Mouse (Mus musculus): ENCODE measurements around the gene Ppfibp2. TPM values are rescaled to one million over a fixed set of nuclear protein-coding genes. Genes with fewer than 3 reads are reported as not detected.
A peak's percentile ranks its signal among the peaks of the same experiment; 100 is the strongest.

The Ppfibp2 gene
- polyA plus RNA-seq, 1 experiment = 11.7 TPM

DNA sequence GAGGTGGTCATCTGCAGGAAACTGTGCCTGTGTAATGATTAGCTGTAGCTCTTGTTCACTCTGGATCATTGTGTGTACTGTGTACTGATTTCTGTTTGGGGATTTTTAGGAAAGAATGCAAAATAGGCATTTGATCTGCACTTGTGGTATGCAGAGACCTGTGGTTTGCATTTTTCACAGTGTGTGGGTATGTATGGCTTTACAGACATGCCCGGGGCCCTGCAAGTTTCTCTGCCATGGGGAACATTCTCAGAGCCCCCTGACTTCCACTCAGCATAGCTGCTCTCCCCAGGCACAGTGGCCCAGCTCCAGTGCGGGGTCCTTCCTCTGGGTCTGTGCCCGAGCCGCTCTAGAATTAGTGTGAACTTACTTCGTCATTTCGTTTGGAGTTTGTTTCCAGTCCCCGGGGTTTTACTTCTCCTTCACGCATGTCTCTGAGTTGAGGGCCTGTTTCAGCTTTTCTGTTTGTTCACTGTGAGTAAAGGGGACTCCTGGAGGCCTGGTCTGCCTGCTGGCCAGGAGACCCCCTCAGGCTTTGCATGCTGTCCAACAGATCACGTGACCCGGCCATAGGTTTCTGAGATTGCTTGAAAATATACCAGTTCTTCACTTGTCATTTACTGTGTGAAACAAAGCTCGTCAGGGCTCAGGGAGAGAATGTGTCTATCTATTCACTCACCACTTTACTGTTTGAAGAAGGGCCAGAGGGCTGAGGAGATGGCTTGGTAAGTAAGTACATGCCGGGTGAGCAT lies 54.1 kb downstream of the Ppfibp2 start:
- Histone ChIP-seq H3K27me3 (ENCODE audit: control insufficient read depth, insufficient read depth, low read length, poor library complexity, severe bottlenecking) (no peaks in the 10 kb centered on the region), H3K4me3 (ENCODE audit: low read depth, low read length) (no peak overlapping the region), H3K36me3 (ENCODE audit: control insufficient read depth, insufficient read depth, low read length, poor library complexity, severe bottlenecking) (no peaks in the 10 kb centered on the region), H3K27ac (ENCODE audit: insufficient read depth, low read length) (no peak overlapping the region), H3K9me3 (replicated peaks; ENCODE audit: control insufficient read depth, insufficient read depth, low read length, poor library complexity, severe bottlenecking) (no peaks in the 10 kb centered on the region), H3K4me1 (ENCODE audit: control insufficient read depth, insufficient read depth, low read length) (no peaks in the 10 kb centered on the region), H3K9ac (ENCODE audit: low read depth, poor library complexity, severe bottlenecking) (no peak overlapping the region)
- TF ChIP-seq POLR2A (IDR thresholded peaks at IDR 0.05; ENCODE audit: insufficient read depth, low read length) (no peak), CTCF (IDR thresholded peaks at IDR 0.05; ENCODE audit: low read depth, low read length) (no peak), EP300 (IDR thresholded peaks at IDR 0.05; ENCODE audit: insufficient read depth, low read depth, low read length) (no peak)

DNA sequence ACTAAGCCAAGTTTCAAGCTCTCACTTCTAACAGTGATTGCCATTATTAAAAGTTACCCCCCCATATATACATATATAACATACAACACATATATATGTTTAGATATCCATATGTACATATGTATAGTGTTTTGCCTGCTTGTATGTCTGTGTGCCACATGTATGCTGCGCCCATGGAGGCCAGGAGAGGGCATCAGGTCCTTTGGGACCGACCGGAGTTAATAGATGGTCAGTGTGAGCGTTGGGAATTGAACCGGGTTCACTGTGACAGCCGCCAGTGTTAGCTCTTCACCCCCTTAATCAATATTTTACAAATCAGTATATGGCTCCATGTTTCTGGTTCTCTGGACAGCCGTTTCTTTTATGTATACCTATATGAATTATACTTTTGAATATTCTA lies 55.0 kb downstream of the Ppfibp2 start:
- no peaks in the 10 kb centered on the region for H3K4me1 ChIP-seq (ENCODE audit: control insufficient read depth, insufficient read depth, low read length)
- H3K4me3 ChIP-seq (ENCODE audit: low read depth, low read length) = no peak overlapping the region
- H3K9me3 ChIP-seq (replicated peaks; ENCODE audit: control insufficient read depth, insufficient read depth, low read length, poor library complexity, severe bottlenecking) = no peaks in the 10 kb centered on the region
- H3K36me3 ChIP-seq (ENCODE audit: control insufficient read depth, insufficient read depth, low read length, poor library complexity, severe bottlenecking) = no peaks in the 10 kb centered on the region
- H3K27ac ChIP-seq (ENCODE audit: insufficient read depth, low read length) = no peak overlapping the region
- no peak overlapping the region for H3K9ac ChIP-seq (ENCODE audit: low read depth, poor library complexity, severe bottlenecking)
- H3K27me3 ChIP-seq (ENCODE audit: control insufficient read depth, insufficient read depth, low read length, poor library complexity, severe bottlenecking) = no peaks in the 10 kb centered on the region
- TF ChIP-seq CTCF (IDR thresholded peaks at IDR 0.05; ENCODE audit: low read depth, low read length) (peak; percentile 22), EP300 (IDR thresholded peaks at IDR 0.05; ENCODE audit: insufficient read depth, low read depth, low read length) (no peak)

DNA sequence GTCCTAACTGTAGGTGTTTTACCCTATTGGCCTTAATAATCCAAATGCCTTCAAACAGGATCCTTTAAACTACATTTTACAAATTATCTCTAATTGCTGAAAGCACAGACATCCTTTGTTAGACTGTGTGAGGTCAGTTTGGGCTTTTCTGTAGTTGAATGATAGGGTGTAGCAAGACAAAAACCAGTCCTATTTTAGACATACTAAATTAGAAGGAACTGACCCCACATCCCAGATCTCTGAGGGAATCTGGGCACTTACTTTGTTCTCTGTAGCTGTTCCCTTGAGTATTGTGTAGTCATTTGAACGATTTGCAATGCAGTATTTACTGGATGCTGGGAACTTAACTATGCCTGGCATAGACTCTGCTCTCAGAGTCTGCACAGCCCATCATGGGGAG lies 56.8 kb downstream of the Ppfibp2 start:
- no peak overlapping the region for H3K27ac ChIP-seq (ENCODE audit: insufficient read depth, low read length)
- H3K36me3 ChIP-seq (ENCODE audit: control insufficient read depth, insufficient read depth, low read length, poor library complexity, severe bottlenecking) = no peaks in the 10 kb centered on the region
- no peak overlapping the region for H3K9ac ChIP-seq (ENCODE audit: low read depth, poor library complexity, severe bottlenecking)
- no peaks in the 10 kb centered on the region for H3K9me3 ChIP-seq (replicated peaks; ENCODE audit: control insufficient read depth, insufficient read depth, low read length, poor library complexity, severe bottlenecking)
- H3K4me1 ChIP-seq (ENCODE audit: control insufficient read depth, insufficient read depth, low read length) = no peaks in the 10 kb centered on the region
- TF ChIP-seq CTCF (IDR thresholded peaks at IDR 0.05; ENCODE audit: low read depth, low read length) (no peak), EP300 (IDR thresholded peaks at IDR 0.05; ENCODE audit: insufficient read depth, low read depth, low read length) (no peak), POLR2A (IDR thresholded peaks at IDR 0.05; ENCODE audit: insufficient read depth, low read length) (no peak)
- H3K4me3 ChIP-seq (ENCODE audit: low read depth, low read length) = no peak overlapping the region
- no peaks in the 10 kb centered on the region for H3K27me3 ChIP-seq (ENCODE audit: control insufficient read depth, insufficient read depth, low read length, poor library complexity, severe bottlenecking)

DNA sequence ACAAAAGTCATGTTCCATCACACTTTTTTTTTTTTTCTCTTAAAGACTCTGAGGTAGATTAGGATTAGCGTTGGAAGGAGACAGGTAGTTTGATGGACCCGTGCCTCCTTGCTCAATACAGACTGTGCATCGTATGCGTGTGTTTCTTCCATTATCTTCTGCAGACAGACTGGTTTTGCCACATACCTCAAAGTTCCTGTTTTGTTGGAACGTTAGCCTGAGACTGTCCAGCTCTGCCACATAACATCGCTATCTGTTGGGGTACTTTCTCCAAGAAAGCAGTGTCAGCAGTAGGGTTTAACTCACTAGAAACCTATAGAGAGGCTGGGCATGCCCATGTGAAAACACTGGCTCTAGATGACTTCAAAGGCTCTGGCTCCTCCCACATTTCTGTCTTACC lies 61.4 kb downstream of the Ppfibp2 start:
- H3K4me1 ChIP-seq (ENCODE audit: control insufficient read depth, insufficient read depth, low read length) = peaks cover 4% of the 10 kb centered on the region
- TF ChIP-seq POLR2A (IDR thresholded peaks at IDR 0.05; ENCODE audit: insufficient read depth, low read length) (no peak), EP300 (IDR thresholded peaks at IDR 0.05; ENCODE audit: insufficient read depth, low read depth, low read length) (no peak), CTCF (IDR thresholded peaks at IDR 0.05; ENCODE audit: low read depth, low read length) (no peak)
- H3K27ac ChIP-seq (ENCODE audit: insufficient read depth, low read length) = no peak overlapping the region
- H3K36me3 ChIP-seq (ENCODE audit: control insufficient read depth, insufficient read depth, low read length, poor library complexity, severe bottlenecking) = no peaks in the 10 kb centered on the region
- no peaks in the 10 kb centered on the region for H3K27me3 ChIP-seq (ENCODE audit: control insufficient read depth, insufficient read depth, low read length, poor library complexity, severe bottlenecking)
- H3K4me3 ChIP-seq (ENCODE audit: low read depth, low read length) = no peak overlapping the region
- no peaks in the 10 kb centered on the region for H3K9me3 ChIP-seq (replicated peaks; ENCODE audit: control insufficient read depth, insufficient read depth, low read length, poor library complexity, severe bottlenecking)
- no peak overlapping the region for H3K9ac ChIP-seq (ENCODE audit: low read depth, poor library complexity, severe bottlenecking)

DNA sequence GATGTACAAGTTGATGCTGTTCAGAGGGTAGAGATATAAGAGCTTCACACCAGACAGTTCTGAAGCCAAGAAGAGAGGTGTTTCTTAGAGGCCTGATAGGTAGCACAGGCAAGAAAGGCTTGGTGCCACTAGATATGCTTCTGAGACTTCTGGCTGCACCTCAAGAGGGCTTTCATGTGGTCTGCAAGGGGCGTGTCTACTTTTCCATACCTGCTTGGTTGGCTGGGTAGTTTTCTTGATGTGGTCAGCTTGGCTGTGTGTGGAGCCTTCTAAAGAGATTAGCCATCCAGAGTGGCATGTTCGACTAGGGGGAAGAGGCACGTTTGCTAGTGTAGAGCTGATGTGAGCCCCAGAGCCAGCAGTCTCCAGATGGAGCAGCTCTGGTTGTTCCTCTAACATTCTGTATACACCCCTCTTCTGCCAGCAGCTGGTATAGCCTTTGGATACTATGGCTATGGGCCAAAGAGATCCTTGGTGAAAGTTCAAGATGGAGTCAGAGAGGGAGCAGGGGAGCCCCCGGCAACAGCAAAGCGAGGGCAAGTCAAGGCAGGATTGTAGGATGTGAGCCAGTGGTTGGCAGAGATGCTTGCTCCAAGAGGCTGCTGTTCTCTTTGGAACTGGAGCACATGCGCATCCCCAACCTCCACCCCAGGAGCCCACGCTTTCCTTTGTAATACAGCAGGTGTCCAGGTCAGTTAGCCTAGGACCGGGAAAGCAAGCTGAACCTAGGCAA lies 64.3 kb downstream of the Ppfibp2 start:
- H3K4me3 ChIP-seq (ENCODE audit: low read depth, low read length) = no peak overlapping the region

More for the DNA sequence above, 64.3 kb downstream of the Ppfibp2 start:
- Histone ChIP-seq H3K9me3 (replicated peaks; ENCODE audit: control insufficient read depth, insufficient read depth, low read length, poor library complexity, severe bottlenecking) (no peaks in the 10 kb centered on the region), H3K9ac (ENCODE audit: low read depth, poor library complexity, severe bottlenecking) (no peak overlapping the region), H3K4me1 (ENCODE audit: control insufficient read depth, insufficient read depth, low read length) (peaks cover 11% of the 10 kb centered on the region), H3K27me3 (ENCODE audit: control insufficient read depth, insufficient read depth, low read length, poor library complexity, severe bottlenecking) (no peaks in the 10 kb centered on the region), H3K27ac (ENCODE audit: insufficient read depth, low read length) (no peak overlapping the region), H3K36me3 (ENCODE audit: control insufficient read depth, insufficient read depth, low read length, poor library complexity, severe bottlenecking) (no peaks in the 10 kb centered on the region)
- peak; percentile 37; the same call in 1 of the 2 replicates for TF ChIP-seq EP300 (IDR thresholded peaks at IDR 0.05; ENCODE audit: insufficient read depth, low read depth, low read length)
- TF ChIP-seq POLR2A (IDR thresholded peaks at IDR 0.05; ENCODE audit: insufficient read depth, low read length) = no peak
- no peak for TF ChIP-seq CTCF (IDR thresholded peaks at IDR 0.05; ENCODE audit: low read depth, low read length)
